Mouse (Mus musculus): Measurements from ENCODE around the gene Scn10a.

DNA sequence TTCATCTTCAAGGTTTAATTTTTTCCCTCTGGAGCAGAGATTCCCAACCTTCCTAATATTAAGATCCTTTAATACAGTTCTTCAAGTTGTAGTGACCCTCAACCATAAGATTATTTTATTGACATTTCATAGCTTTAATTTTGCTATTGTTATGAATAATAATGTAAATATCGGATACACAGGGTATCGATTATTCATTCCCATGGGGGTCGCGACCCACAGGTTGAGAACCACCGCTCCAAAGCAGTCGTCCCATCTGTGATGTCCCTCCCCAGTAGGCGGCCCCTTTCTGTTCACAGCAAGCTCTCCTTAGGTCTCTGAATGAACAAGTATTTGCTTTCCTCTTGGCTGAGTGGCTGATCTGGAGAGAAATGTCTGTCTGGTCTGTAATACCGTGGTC lies 129.5 kb downstream of the Scn10a start:
- no peak for TF ChIP-seq CTCF (IDR thresholded peaks at IDR 0.05; ENCODE audit: borderline replicate concordance, insufficient read depth, low read depth, low read length)
- no peak for TF ChIP-seq POLR2A (IDR thresholded peaks at IDR 0.05; ENCODE audit: borderline replicate concordance, insufficient read depth, low read length)

All from cerebellum, adult 2 months (tissue).